Mouse (Mus musculus): ENCODE measurements around the gene Phkg1. TPM values are rescaled to one million over a fixed set of nuclear protein-coding genes. Genes with fewer than 3 reads are reported as not detected.
A peak's percentile ranks its signal among the peaks of the same experiment; 100 is the strongest.
"Not testable (repeated sequence)": the region's sequence is repeated elsewhere in the genome, so short reads cannot be mapped to it uniquely, and the experiment has no call there.

The Phkg1 gene
- total RNA-seq, 1 experiment: 6.4 TPM

DNA sequence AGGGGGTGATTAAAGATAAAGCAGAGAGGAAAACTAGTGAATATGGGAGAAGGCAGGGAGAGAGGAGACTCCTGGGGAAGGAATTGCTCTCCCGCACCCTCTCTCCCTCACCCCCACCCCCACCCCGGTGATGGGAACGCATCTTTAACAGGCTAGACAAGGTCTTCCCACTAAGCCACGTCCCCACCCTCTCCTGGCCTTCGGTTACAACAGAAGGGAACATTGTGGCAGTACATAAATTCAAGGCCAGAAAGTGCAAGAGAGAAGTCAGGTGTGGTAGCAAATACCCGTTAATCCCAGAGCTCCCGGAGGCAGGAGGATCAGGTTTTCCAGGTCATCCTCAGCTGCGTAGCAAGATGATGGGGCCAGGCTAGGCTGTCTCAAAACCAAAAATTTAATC is 21.0 kb upstream of the Phkg1 start:
- H3K9me3 ChIP-seq (ENCODE audit: control insufficient read depth, insufficient read depth, low read depth, low read length): no peaks in the 10 kb centered on the region
- peaks cover 6 to 9% of the 10 kb centered on the region in 2 experiments; a peak in 3 of 4 replicates for H3K4me1 ChIP-seq (ENCODE audit: control insufficient read depth in 2 of 2, insufficient read depth in 2 of 2, low read length in 2 of 2, poor library complexity in 1 of 2)
- DNase-seq (ENCODE audit: low read depth, low spot score): no peak
- H3K9ac ChIP-seq (ENCODE audit: insufficient read depth, low read depth, low read length, poor library complexity, severe bottlenecking): peak overlapping the region; percentile 66; the same call in 1 of the 2 replicates
- no peaks in the 10 kb centered on the region for H3K36me3 ChIP-seq (ENCODE audit: control insufficient read depth, insufficient read depth, low read length, poor library complexity, severe bottlenecking)
- peak overlapping the region; percentile 82 for H3K27ac ChIP-seq (ENCODE audit: insufficient read depth, low read depth, low read length, poor library complexity, severe bottlenecking)
- no peak for TF ChIP-seq MAFK (IDR thresholded peaks at IDR 0.05; ENCODE audit: insufficient read depth, low read depth, low read length)
- TF ChIP-seq ZC3H11A (IDR thresholded peaks at IDR 0.05; ENCODE audit: borderline replicate concordance, low read depth, low read length): no peak
- TF ChIP-seq CHD2 (IDR thresholded peaks at IDR 0.05; ENCODE audit: low read depth, low read length): no peak
- TF ChIP-seq HCFC1 (IDR thresholded peaks at IDR 0.05; ENCODE audit: borderline replicate concordance, insufficient read depth, low read length): no peak
- no peak for TF ChIP-seq ZNF384 (IDR thresholded peaks at IDR 0.05; ENCODE audit: low read depth, low read length)
- H3K4me3 ChIP-seq (ENCODE audit: insufficient read depth in 1 of 2, low read depth in 1 of 2, low read length in 2 of 2, poor library complexity in 1 of 2, severe bottlenecking in 1 of 2): peak overlapping the region in 1 of 2 experiments; percentile 36; a peak in 2 of 4 replicates
- in situ Hi-C loops (cut with MboI; ENCODE audit: low sequenced_read_pairs in 2 of 2, unreplicated experiment in 2 of 2): no loop called here

- DNase-seq (ENCODE audit: low read depth, low spot score): no peak
- Histone ChIP-seq H3K9me3 (ENCODE audit: control insufficient read depth, insufficient read depth, low read depth, low read length) (no peaks in the 10 kb centered on the region), H3K27ac (ENCODE audit: insufficient read depth, low read depth, low read length, poor library complexity, severe bottlenecking) (peak overlapping the region; percentile 82), H3K36me3 (ENCODE audit: control insufficient read depth, insufficient read depth, low read length, poor library complexity, severe bottlenecking) (no peaks in the 10 kb centered on the region), H3K4me1 (ENCODE audit: control insufficient read depth in 2 of 2, insufficient read depth in 2 of 2, low read length in 2 of 2, poor library complexity in 1 of 2) (peaks cover 6 to 9% of the 10 kb centered on the region in 2 experiments; a peak in 3 of 4 replicates), H3K4me3 (ENCODE audit: insufficient read depth in 1 of 2, low read depth in 1 of 2, low read length in 2 of 2, poor library complexity in 1 of 2, severe bottlenecking in 1 of 2) (peak overlapping the region; percentile 36 to 44; a peak in 3 of 4 replicates), H3K9ac (ENCODE audit: insufficient read depth, low read depth, low read length, poor library complexity, severe bottlenecking) (peak overlapping the region; percentile 66)
- no peak for TF ChIP-seq ZNF384 (IDR thresholded peaks at IDR 0.05; ENCODE audit: low read depth, low read length)
- no peak for TF ChIP-seq CHD2 (IDR thresholded peaks at IDR 0.05; ENCODE audit: low read depth, low read length)
- no peak for TF ChIP-seq ZC3H11A (IDR thresholded peaks at IDR 0.05; ENCODE audit: borderline replicate concordance, low read depth, low read length)
- TF ChIP-seq HCFC1 (IDR thresholded peaks at IDR 0.05; ENCODE audit: borderline replicate concordance, insufficient read depth, low read length): no peak
- TF ChIP-seq MAFK (IDR thresholded peaks at IDR 0.05; ENCODE audit: insufficient read depth, low read depth, low read length): no peak
- in situ Hi-C loops (cut with MboI; ENCODE audit: low sequenced_read_pairs in 2 of 2, unreplicated experiment in 2 of 2): no loop called here
These were observed 20.4 kb upstream of the Phkg1 start for GRCm38 (mm10) chr5:129918752-129919151.

- Histone ChIP-seq H3K9me3 (ENCODE audit: control insufficient read depth, insufficient read depth, low read depth, low read length) (no peaks in the 10 kb centered on the region), H3K4me1 (ENCODE audit: control insufficient read depth in 2 of 2, insufficient read depth in 2 of 2, low read length in 2 of 2, poor library complexity in 1 of 2) (peaks cover 6 to 9% of the 10 kb centered on the region in 2 experiments; a peak in 3 of 4 replicates), H3K27ac (ENCODE audit: insufficient read depth, low read depth, low read length, poor library complexity, severe bottlenecking) (peak overlapping the region; percentile 94), H3K4me3 (ENCODE audit: insufficient read depth in 1 of 2, low read depth in 1 of 2, low read length in 2 of 2, poor library complexity in 1 of 2, severe bottlenecking in 1 of 2) (peak overlapping the region; percentile 39 to 53), H3K36me3 (ENCODE audit: control insufficient read depth, insufficient read depth, low read length, poor library complexity, severe bottlenecking) (no peaks in the 10 kb centered on the region), H3K9ac (ENCODE audit: insufficient read depth, low read depth, low read length, poor library complexity, severe bottlenecking) (peak overlapping the region; percentile 73)
- DNase-seq (ENCODE audit: low read depth, low spot score): no peak
- in situ Hi-C loops (cut with MboI; ENCODE audit: low sequenced_read_pairs in 2 of 2, unreplicated experiment in 2 of 2): no loop called here
- no peak for TF ChIP-seq MAFK (IDR thresholded peaks at IDR 0.05; ENCODE audit: insufficient read depth, low read depth, low read length)
- no peak for TF ChIP-seq ZNF384 (IDR thresholded peaks at IDR 0.05; ENCODE audit: low read depth, low read length)
- TF ChIP-seq ZC3H11A (IDR thresholded peaks at IDR 0.05; ENCODE audit: borderline replicate concordance, low read depth, low read length): no peak
- peak; percentile 98 for TF ChIP-seq CHD2 (IDR thresholded peaks at IDR 0.05; ENCODE audit: low read depth, low read length)
- TF ChIP-seq HCFC1 (IDR thresholded peaks at IDR 0.05; ENCODE audit: borderline replicate concordance, insufficient read depth, low read length): no peak
These were observed 19.8 kb upstream of the Phkg1 start for GRCm38 (mm10) chr5:129918065-129918651.

GRCm38 (mm10) chr5:129915491-129915890 is 17.1 kb upstream of the Phkg1 start:
- H3K9me3 ChIP-seq (ENCODE audit: control insufficient read depth, insufficient read depth, low read depth, low read length); in situ Hi-C loops (cut with MboI; ENCODE audit: low sequenced_read_pairs in 2 of 2, unreplicated experiment in 2 of 2); H3K36me3 ChIP-seq (ENCODE audit: control insufficient read depth, insufficient read depth, low read length, poor library complexity, severe bottlenecking); DNase-seq (ENCODE audit: low read depth, low spot score); H3K4me1 ChIP-seq (ENCODE audit: control insufficient read depth in 2 of 2, insufficient read depth in 2 of 2, low read length in 2 of 2, poor library complexity in 1 of 2): not testable (repeated sequence)
- Histone ChIP-seq H3K27ac (ENCODE audit: insufficient read depth, low read depth, low read length, poor library complexity, severe bottlenecking) (peak overlapping the region; percentile 97), H3K4me3 (ENCODE audit: insufficient read depth in 1 of 2, low read depth in 1 of 2, low read length in 2 of 2, poor library complexity in 1 of 2, severe bottlenecking in 1 of 2) (peak overlapping the region in 1 of 2 experiments; percentile 33; a peak in 2 of 4 replicates), H3K9ac (ENCODE audit: insufficient read depth, low read depth, low read length, poor library complexity, severe bottlenecking) (peak overlapping the region; percentile 51)

Data from ES-E14 (cell line).